Mouse (Mus musculus) activated CD4-positive, CD25-positive, alpha-beta regulatory T cell, adult 9 weeks (primary cell): Measurements from ENCODE around the gene Usf2. TPM values are rescaled to one million over a fixed set of nuclear protein-coding genes. Genes with fewer than 3 reads are reported as not detected.

Experiments used
- polyA plus RNA-seq: library from polyadenylated mRNA; unstranded; fragments of 100-300 nt; shearing (Covaris generic); gene quantifications from one replicate; pipeline ENCODE4 v1.2.1, GENCODE M21; 2017

Gene Usf2
- polyA plus RNA-seq: 7.3 TPM

DNA sequence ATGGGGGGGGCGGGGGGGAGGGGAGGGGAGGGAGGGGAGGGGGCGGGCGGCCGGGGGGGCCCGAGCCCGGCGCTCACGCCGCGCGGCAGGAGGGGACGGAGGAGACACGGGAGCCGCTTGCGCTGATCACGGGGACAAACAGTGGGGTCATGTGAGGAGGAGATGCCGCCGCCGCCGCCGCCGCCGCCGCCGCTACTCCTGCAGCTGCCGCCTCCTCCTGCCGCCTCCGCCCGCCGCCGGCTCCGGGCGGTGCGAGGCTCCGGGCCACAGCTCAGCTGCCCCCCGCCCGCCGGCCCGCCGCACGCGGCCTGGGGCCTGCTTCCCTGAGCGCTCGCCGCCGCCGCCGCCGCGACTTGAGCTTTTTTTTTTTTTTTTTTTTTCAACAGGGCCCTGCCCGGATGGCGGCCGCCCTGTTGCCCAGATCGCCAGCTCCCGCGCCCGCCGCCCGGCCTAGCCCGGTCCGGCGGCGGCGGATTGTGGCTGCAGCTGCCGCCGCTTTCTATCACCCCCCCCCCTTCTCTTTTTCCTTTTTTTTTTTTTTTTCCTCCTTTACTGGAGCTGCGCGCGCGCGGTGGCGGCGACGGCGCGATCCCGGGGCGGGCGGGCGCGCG, at the start of gene Usf2:
Gene Usf2, minus strand, starts transcription at position 48 of the 611 bp plus-strand sequence.

DNA sequence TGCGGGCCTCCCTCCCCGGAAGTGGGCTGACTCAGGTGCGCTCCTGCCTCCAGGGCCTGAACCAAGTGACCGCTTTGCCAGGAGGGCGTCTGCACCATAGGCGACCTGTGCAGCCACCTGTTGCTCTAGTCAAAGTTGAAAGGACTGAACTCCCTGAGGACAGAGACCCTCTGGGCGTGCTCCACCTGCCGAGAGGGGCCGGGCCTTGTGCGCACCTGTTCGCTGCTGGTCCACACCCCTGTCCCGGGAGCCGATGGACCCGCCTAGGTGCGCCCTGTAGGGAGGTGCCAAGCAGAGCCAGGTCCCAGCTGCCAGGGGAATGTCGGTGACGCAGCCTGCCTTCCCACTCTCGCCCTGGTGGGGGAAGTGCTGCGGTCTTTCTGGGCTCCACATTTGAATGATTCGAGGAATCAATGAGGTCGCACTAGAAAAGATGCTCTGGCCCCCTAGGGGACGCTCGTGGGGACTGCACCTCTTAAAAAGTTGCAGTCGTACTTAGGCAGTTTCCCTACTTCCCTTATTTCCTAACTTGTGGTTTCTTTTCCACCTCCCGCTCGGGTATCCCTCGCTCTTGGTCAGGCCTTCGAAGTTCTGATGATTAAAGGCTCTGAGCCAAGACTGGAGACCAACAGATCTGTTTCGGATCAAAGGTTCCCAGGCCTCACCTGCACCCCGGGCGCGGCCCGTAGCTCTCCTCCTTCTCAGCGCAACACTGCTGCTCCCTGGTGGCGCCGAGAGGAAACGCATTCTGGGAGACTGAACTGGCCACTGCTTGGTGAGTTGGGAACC, 17.1 kb upstream of the Usf2 start, which contains the start of gene Fam187b:
Gene Fam187b, plus strand, starts transcription at position 290 of the 789 bp plus-strand sequence.

DNA sequence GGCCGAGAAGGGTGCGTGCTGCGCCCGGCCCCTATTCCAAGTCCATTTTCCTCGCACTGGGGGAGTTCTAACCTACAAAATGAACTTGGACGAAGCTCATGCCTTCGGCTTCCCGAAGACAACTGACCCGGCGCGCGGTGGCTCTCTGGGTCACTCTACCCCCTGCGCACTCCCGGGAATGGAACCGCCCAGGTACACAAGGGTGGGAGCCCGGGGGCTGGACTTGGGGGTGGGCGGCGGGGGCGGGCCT, 16.6 kb upstream of the Usf2 start, which contains the start of gene Lsr:
Gene Lsr, minus strand, starts transcription at position 214 of the 250 bp plus-strand sequence.

DNA sequence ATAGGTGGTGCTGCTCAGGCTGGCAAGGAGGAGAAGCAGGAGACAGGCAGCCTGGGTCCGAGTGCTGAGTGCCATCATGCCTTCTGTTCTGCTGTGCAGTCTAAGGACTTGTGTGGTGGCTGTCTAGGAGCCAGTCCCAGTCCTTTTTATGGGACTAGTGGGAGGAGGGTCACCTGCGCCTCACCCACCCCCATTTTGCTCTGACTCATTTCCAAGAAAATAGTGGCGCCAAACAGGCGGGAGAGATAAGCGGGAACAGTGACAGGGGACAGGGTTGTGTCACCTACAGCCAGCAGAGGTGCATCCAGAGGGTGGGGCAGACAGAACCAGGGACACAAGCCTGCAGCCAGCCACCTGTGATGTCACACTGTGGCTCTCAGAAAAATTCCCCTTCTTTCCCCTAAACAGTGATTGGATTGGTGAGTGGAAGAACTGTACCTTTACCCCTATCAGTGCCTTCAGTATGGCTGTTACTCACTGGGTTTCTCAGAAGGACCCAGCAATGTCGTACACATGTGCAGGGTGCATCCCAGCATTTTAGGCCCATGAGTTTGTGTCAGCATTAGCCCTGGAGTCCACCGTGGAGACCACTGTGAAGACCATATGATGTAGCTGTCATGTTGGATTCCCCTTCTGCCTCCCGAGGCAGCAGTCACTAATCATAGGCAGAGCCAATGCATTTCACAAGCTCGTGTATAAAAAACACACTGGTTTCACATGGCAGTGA, 12.5 kb downstream of the Usf2 start, which contains the start of gene Hamp:
Gene Hamp, minus strand, starts transcription at position 124 of the 727 bp plus-strand sequence.

DNA sequence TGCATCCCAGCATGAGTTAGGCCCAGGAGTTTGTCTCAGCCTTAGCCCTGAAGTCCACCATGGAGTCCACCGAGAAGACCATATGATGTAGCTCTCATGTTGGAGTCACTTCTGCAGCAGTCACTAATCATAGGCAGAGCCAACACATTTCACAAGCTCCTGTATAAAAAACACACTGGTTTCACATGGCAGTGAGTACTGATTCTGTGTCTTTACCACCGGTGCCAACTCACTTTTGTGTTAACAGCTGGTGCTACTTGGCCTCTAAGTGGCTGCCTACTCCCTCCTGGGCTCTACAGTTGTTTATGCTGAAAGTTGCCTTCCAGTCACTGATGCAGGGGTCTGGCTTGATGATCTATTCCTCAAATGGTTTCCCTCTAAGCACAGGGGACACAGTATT, 32.0 kb downstream of the Usf2 start, which contains the start of gene Hamp2:
Gene Hamp2, minus strand, starts transcription at position 101 of the 400 bp plus-strand sequence.

DNA sequence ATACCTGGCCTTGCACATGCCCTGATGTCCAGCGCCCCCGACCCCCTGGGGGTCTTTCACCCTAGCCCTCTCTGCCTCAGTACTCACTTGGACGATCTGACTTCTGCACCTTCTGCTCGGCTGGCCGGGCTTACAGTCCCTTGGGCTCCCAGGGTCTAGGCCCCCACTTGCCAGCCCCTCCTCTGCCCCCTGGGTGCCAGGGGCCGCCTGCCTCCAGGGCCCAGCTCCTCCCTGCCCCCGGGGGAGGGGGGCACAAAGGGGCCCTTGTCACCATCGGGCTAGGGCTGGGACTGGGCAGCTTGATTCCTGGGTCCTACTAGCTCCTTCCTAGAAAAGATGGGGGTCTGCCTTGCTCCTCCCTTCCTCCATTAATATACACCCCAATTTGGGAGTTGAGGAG, 41.9 kb downstream of the Usf2 start, which contains the start of gene Mag:
Gene Mag, minus strand, starts transcription at position 142 of the 400 bp plus-strand sequence.

Other genes with a start within 250 kb of the Usf2 start
- gene Atp4a, start 244.6 kb downstream of the Usf2 start, polyA plus RNA-seq: not detected
- 109 TPM for gene Tmem147, start 227.3 kb downstream of the Usf2 start, polyA plus RNA-seq
- gene Gapdhs, start 213.1 kb downstream of the Usf2 start, polyA plus RNA-seq: 0.32 TPM
- gene Sbsn, start 205.3 kb downstream of the Usf2 start, polyA plus RNA-seq: 1.5 TPM
- gene Dmkn, start 193.0 kb downstream of the Usf2 start, polyA plus RNA-seq: not detected
- not detected for gene Krtdap, start 168.9 kb downstream of the Usf2 start, polyA plus RNA-seq
- gene Ffar2, start 133.0 kb downstream of the Usf2 start, polyA plus RNA-seq: not detected
- not detected for gene Ffar3, start 100.6 kb downstream of the Usf2 start, polyA plus RNA-seq
- not detected for gene Ffar1, start 95.2 kb downstream of the Usf2 start, polyA plus RNA-seq
- gene Cd22, start 76.5 kb downstream of the Usf2 start, polyA plus RNA-seq: 16.4 TPM
- gene Mag, start 41.9 kb downstream of the Usf2 start, polyA plus RNA-seq: not detected
- not detected for gene Hamp2, start 32.1 kb downstream of the Usf2 start, polyA plus RNA-seq
- not detected for gene Hamp, start 12.8 kb downstream of the Usf2 start, polyA plus RNA-seq
- gene Lsr, start 16.7 kb upstream of the Usf2 start, polyA plus RNA-seq: 4.5 TPM
- gene Fam187b, start 17.0 kb upstream of the Usf2 start, polyA plus RNA-seq: 1.1 TPM
- gene Fxyd5, start 85.7 kb upstream of the Usf2 start, polyA plus RNA-seq: 1,832 TPM
- gene Fxyd7, start 94.7 kb upstream of the Usf2 start, polyA plus RNA-seq: not detected
- not detected for gene Fxyd1, start 100.4 kb upstream of the Usf2 start, polyA plus RNA-seq
- 0.16 TPM for gene Lgi4, start 102.5 kb upstream of the Usf2 start, polyA plus RNA-seq
- gene Fxyd3, start 119.9 kb upstream of the Usf2 start, polyA plus RNA-seq: not detected
- gene Hpn, start 158.5 kb upstream of the Usf2 start, polyA plus RNA-seq: 13.7 TPM
- not detected for gene Scn1b, start 170.2 kb upstream of the Usf2 start, polyA plus RNA-seq
- 252 TPM for gene Gramd1a, start 199.1 kb upstream of the Usf2 start, polyA plus RNA-seq